In the genomic region with DNA sequence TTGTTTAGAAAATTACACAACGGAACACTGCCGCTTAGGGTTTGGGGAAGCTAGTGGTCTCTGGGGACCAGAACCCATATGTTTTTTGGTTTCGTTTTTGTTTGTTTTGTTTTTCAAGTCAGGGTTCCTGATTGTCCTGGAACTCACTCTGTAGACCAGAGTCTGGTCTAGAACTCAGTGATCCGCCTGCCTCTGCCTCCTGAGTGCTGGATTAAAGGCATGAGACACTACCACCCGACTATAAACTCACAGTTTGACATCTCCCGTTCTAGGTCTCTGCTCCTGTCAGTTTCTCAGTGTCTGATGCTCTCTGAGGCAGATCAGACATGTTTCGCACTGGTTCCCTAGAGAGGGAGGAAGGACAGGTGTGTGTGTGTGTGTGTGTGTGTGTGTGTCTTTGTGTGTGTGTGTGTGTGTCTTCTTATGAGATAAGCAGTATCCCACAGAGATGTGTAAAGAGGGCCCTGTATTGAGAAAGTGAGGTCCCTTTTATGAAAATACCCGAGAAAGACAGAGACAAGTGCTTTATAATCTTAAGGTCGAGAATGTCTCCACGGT, we compare ENCODE assay signal across 15 mouse cellular contexts. TPM values are rescaled to one million over a fixed set of nuclear protein-coding genes. Genes with fewer than 3 reads are reported as not detected.
A peak's percentile ranks its signal among the peaks of the same experiment; 100 is the strongest.
DNase-seq lines count a peak whose midpoint lies in the region; ATAC-seq and TF ChIP-seq lines count a peak whose summit lies in the region.
"Had no signal": no experiment of that assay in that cellular context is flagged by ENCODE, and none has a peak within 500 bp of the region (broad histone marks: within the 10 kb centered on the region; RNA-seq: fewer than 3 reads in every experiment).

No protein-coding gene starts in this region.

- H3K9ac ChIP-seq in kidney, embryonic 15.5 days, result no peak overlapping the region
- no peak overlapping the region for H3K9ac ChIP-seq in kidney, embryonic 14.5 days (ENCODE audit: low read depth, low read length)
- H3K9ac ChIP-seq in CH12.LX (ENCODE audit: insufficient read depth, low read depth), result peak overlapping the region; percentile 24; the same call in 1 of the 2 replicates
- H3K9ac ChIP-seq: embryonic facial prominence, embryonic 12.5 days had no signal

- no peaks in the 10 kb centered on the region for H3K9me3 ChIP-seq in kidney, embryonic 15.5 days (replicated peaks)
- H3K9me3 ChIP-seq in kidney, embryonic 14.5 days (ENCODE audit: control insufficient read depth, low read length), result no peaks in the 10 kb centered on the region
- no peaks in the 10 kb centered on the region for H3K9me3 ChIP-seq in CH12.LX (replicated peaks; ENCODE audit: low read length)
- H3K9me3 ChIP-seq: embryonic facial prominence, embryonic 12.5 days had no signal

- ATAC-seq in kidney, embryonic 15.5 days (replicated peaks; ENCODE audit: low FRiP score), result no peak
- ATAC-seq in kidney, embryonic 14.5 days (ENCODE audit: low FRiP score, low TSS enrichment), result no peak
- ATAC-seq in megakaryocyte, adult 5-6 weeks (ENCODE audit: poor library complexity, severe bottlenecking), result peak; percentile 10; the same call in 1 of the 2 replicates

- dilution Hi-C loops in CH12.LX (cut with MboI; ENCODE audit: extremely low pct_ligation_motif_present, extremely low pct_unique_long_range_greater_than_20kb, low sequenced_read_pairs), result no loop called here

- no peak for TF ChIP-seq POLR2A in CH12.LX (IDR thresholded peaks at IDR 0.05; ENCODE audit: low read depth, low read length)

- TF ChIP-seq EP300 in CH12.LX (IDR thresholded peaks at IDR 0.05; ENCODE audit: low read length), result no peak

- peak overlapping the region; percentile 53; the same call in 1 of the 2 replicates for H3K4me2 ChIP-seq in kidney, embryonic 15.5 days
- no peak overlapping the region for H3K4me2 ChIP-seq in kidney, embryonic 14.5 days (replicated peaks; ENCODE audit: low read depth, low read length)
- H3K4me2 ChIP-seq in CH12.LX (ENCODE audit: insufficient read depth, low read depth, poor library complexity, severe bottlenecking), result peak overlapping the region; percentile 81

- TF ChIP-seq CTCF in CH12.LX (conservative IDR thresholded peaks at IDR 0.05 in 1 of 2, IDR thresholded peaks at IDR 0.05 in 1 of 2; ENCODE audit: low read depth in 2 of 2, low read length in 2 of 2), result no peak

- H3K79me2 ChIP-seq in CH12.LX (replicated peaks; ENCODE audit: control insufficient read depth, extremely low read depth, insufficient read depth, poor library complexity, severe bottlenecking), result no peaks in the 10 kb centered on the region

- H3K27me3 ChIP-seq in kidney, embryonic 15.5 days, result 0 out of 2 replicates have a peak, but pooled peaks cover 3% of the 10 kb centered on the region
- H3K27me3 ChIP-seq in kidney, embryonic 14.5 days (ENCODE audit: control insufficient read depth, insufficient read depth, low read length), result no peaks in the 10 kb centered on the region
- H3K27me3 ChIP-seq in CH12.LX (replicated peaks), result peaks cover 26% of the 10 kb centered on the region

- WGBS in kidney, embryonic 15.5 days, result 72% methylated on average over 10 of the region's 10 CpGs
- 77% methylated on average over 10 of the region's 10 CpGs for WGBS in kidney, embryonic 14.5 days

- peaks cover 7% of the 10 kb centered on the region for H3K4me1 ChIP-seq in kidney, embryonic 15.5 days
- no peaks in the 10 kb centered on the region for H3K4me1 ChIP-seq in kidney, embryonic 14.5 days (ENCODE audit: control insufficient read depth, insufficient read depth, low read length)
- H3K4me1 ChIP-seq in CH12.LX (ENCODE audit: control insufficient read depth in 1 of 2, insufficient read depth in 2 of 2), result peaks cover 2 to 13% of the 10 kb centered on the region in 2 experiments; a peak in 2 of 4 replicates
- H3K4me1 ChIP-seq: embryonic facial prominence, embryonic 12.5 days had no signal

- TF ChIP-seq RAD21 in CH12.LX (IDR thresholded peaks at IDR 0.05; ENCODE audit: low read depth, low read length), result no peak

- in situ Hi-C loops in CH12.LX (cut with MboI; ENCODE audit: low pct_ligation_motif_present, low pct_unique_long_range_greater_than_20kb, low sequenced_read_pairs), result loop anchor here (5.0 kb wide), 2 partner anchors 50 to 115 kb away; no protein-coding TSS in a partner anchor

- no peak overlapping the region for H3K4me3 ChIP-seq in kidney, embryonic 15.5 days (replicated peaks)
- no peak overlapping the region for H3K4me3 ChIP-seq in kidney, embryonic 14.5 days (ENCODE audit: low read length)
- H3K4me3 ChIP-seq in CH12.LX (replicated peaks in 1 of 3; ENCODE audit: low read depth in 2 of 3, low read length in 2 of 3, poor library complexity in 1 of 3), result peak overlapping the region in 2 of 3 experiments; percentile 22 to 45

- H3K27ac ChIP-seq in kidney, embryonic 15.5 days, result no peak overlapping the region
- no peak overlapping the region for H3K27ac ChIP-seq in kidney, embryonic 14.5 days (ENCODE audit: low read depth, low read length)
- no peak overlapping the region for H3K27ac ChIP-seq in CH12.LX (ENCODE audit: insufficient read depth, low read depth)
- H3K27ac ChIP-seq: embryonic facial prominence, embryonic 12.5 days; kidney, postnatal 0 days had no signal

- H3K36me3 ChIP-seq in kidney, embryonic 15.5 days, result no peaks in the 10 kb centered on the region
- H3K36me3 ChIP-seq in kidney, embryonic 14.5 days (ENCODE audit: control insufficient read depth, insufficient read depth, low read length), result no peaks in the 10 kb centered on the region
- no peaks in the 10 kb centered on the region for H3K36me3 ChIP-seq in CH12.LX (replicated peaks in 1 of 2; ENCODE audit: control insufficient read depth in 1 of 2, insufficient read depth in 1 of 2, low read length in 1 of 2)
- H3K36me3 ChIP-seq: embryonic facial prominence, embryonic 12.5 days had no signal

- DNase-seq in CH12.LX (ENCODE audit: extremely low read depth) (peak; percentile 45), adipocyte (ENCODE audit: low spot score) (peak; percentile 24)
- DNase-seq in adrenal gland, adult (ENCODE audit: inconsistent age in 2 of 2, low spot score in 1 of 2), result no peak
- DNase-seq in right cerebral cortex, postnatal 25 days, result no peak

TF ChIP-seq in CH12.LX, 34 proteins besides CTCF, POLR2A, EP300 and RAD21:
- TF ChIP-seq CHD2 (IDR thresholded peaks at IDR 0.05; ENCODE audit: low read length) (no peak), ETS1 (conservative IDR thresholded peaks at IDR 0.05; ENCODE audit: low read depth, low read length) (peak; percentile 37; the same call in 1 of the 2 replicates)

RNA-seq across cellular contexts. Expression of gene Tuba3a, which starts 13.5 kb away (rescaled TPM):
- 0.19 and 0.24 TPM in 2 replicates for polyA plus RNA-seq in kidney, embryonic 15.5 days (2015; fragmentation: Nextera tagmentation; extraction: Ambion mirVana)
- 0.29 TPM in 1 of 2 replicates, not detected in the other for polyA plus RNA-seq in kidney, embryonic 14.5 days (2014; fragmentation: Nextera tagmentation; extraction: Ambion mirVana)
- not detected in 2 replicates for total RNA-seq in CH12.LX (2012; rRNA removed)
- total RNA-seq in CH12.LX (2014; rRNA removed), result not detected in 2 replicates
- polyA plus RNA-seq in CH12.LX (2012; ENCODE audit: insufficient read length, low read depth), result not detected in 2 replicates
- not detected in 2 replicates for total RNA-seq in megakaryocyte, adult 5-6 weeks (2015)
- not detected in 2 replicates for total RNA-seq in megakaryocyte, adult 5-6 weeks (2017)
- total RNA-seq: gastrocnemius, postnatal 4 days; heart, postnatal 25 days; left cerebral cortex, postnatal 14 days; liver, adult 2 months had no signal
- polyA plus RNA-seq: liver, adult 2 months; midbrain, embryonic 14.5 days had no signal

RNA-seq across cellular contexts. Expression of gene Cd27, which starts 35.5 kb away (rescaled TPM):
- 1.8 and 2.8 TPM in 2 replicates for polyA plus RNA-seq in kidney, embryonic 15.5 days (2015; fragmentation: Nextera tagmentation; extraction: Ambion mirVana)
- polyA plus RNA-seq in kidney, embryonic 14.5 days (2014; fragmentation: Nextera tagmentation; extraction: Ambion mirVana), result 1.5 and 2.0 TPM in 2 replicates
- not detected in 2 replicates for total RNA-seq in CH12.LX (2012; rRNA removed)
- not detected in 2 replicates for total RNA-seq in CH12.LX (2014; rRNA removed)
- polyA plus RNA-seq in CH12.LX (2012; ENCODE audit: insufficient read length, low read depth), result 0.54 TPM in 1 of 2 replicates, not detected in the other
- 3.2 and 5.9 TPM in 2 replicates for total RNA-seq in megakaryocyte, adult 5-6 weeks (2015)
- 3.5 and 3.6 TPM in 2 replicates for total RNA-seq in megakaryocyte, adult 5-6 weeks (2017)
- total RNA-seq: left cerebral cortex, postnatal 14 days had no signal

RNA-seq across cellular contexts. Expression of gene Tapbpl, which starts 40.6 kb away (rescaled TPM):
- polyA plus RNA-seq in kidney, embryonic 15.5 days (2015; fragmentation: Nextera tagmentation; extraction: Ambion mirVana), result 5.4 and 6.1 TPM in 2 replicates
- polyA plus RNA-seq in kidney, embryonic 14.5 days (2014; fragmentation: Nextera tagmentation; extraction: Ambion mirVana), result 2.0 and 4.5 TPM in 2 replicates
- 16.9 and 17.7 TPM in 2 replicates for total RNA-seq in CH12.LX (2012; rRNA removed)
- total RNA-seq in CH12.LX (2014; rRNA removed), result 13.7 and 16.7 TPM in 2 replicates
- polyA plus RNA-seq in CH12.LX (2012; ENCODE audit: insufficient read length, low read depth), result 19.4 and 20.9 TPM in 2 replicates
- total RNA-seq in megakaryocyte, adult 5-6 weeks (2015), result 6.6 and 8.8 TPM in 2 replicates
- total RNA-seq in megakaryocyte, adult 5-6 weeks (2017), result 19.2 and 21.2 TPM in 2 replicates

RNA-seq across cellular contexts. Expression of gene Ltbr, which starts 41.4 kb away (rescaled TPM):
- 58.7 and 62.6 TPM in 2 replicates for polyA plus RNA-seq in kidney, embryonic 15.5 days (2015; fragmentation: Nextera tagmentation; extraction: Ambion mirVana)
- polyA plus RNA-seq in kidney, embryonic 14.5 days (2014; fragmentation: Nextera tagmentation; extraction: Ambion mirVana), result 54.0 and 54.3 TPM in 2 replicates
- total RNA-seq in CH12.LX (2012; rRNA removed), result not detected in 2 replicates
- not detected in 2 replicates for total RNA-seq in CH12.LX (2014; rRNA removed)
- not detected in 2 replicates for polyA plus RNA-seq in CH12.LX (2012; ENCODE audit: insufficient read length, low read depth)
- total RNA-seq in megakaryocyte, adult 5-6 weeks (2015), result 30.0 and 30.6 TPM in 2 replicates
- total RNA-seq in megakaryocyte, adult 5-6 weeks (2017), result 57.1 and 59.9 TPM in 2 replicates
- polyA plus RNA-seq: activated CD4-positive, CD25-positive, alpha-beta regulatory T cell, adult 4 months had no signal

RNA-seq across cellular contexts. Expression of gene Scnn1a, which starts 48.2 kb away (rescaled TPM):
- 4.4 and 4.8 TPM in 2 replicates for polyA plus RNA-seq in kidney, embryonic 15.5 days (2015; fragmentation: Nextera tagmentation; extraction: Ambion mirVana)
- polyA plus RNA-seq in kidney, embryonic 14.5 days (2014; fragmentation: Nextera tagmentation; extraction: Ambion mirVana), result 2.5 and 3.3 TPM in 2 replicates
- not detected in 2 replicates for total RNA-seq in CH12.LX (2012; rRNA removed)
- not detected in 2 replicates for total RNA-seq in CH12.LX (2014; rRNA removed)
- polyA plus RNA-seq in CH12.LX (2012; ENCODE audit: insufficient read length, low read depth), result not detected in 2 replicates
- 9.0 and 9.5 TPM in 2 replicates for total RNA-seq in megakaryocyte, adult 5-6 weeks (2015)
- total RNA-seq in megakaryocyte, adult 5-6 weeks (2017), result 0.99 and 1.6 TPM in 2 replicates
- polyA plus RNA-seq: activated CD4-positive, CD25-positive, alpha-beta regulatory T cell, adult 4 months had no signal

Comparison
In these comparisons a context has a peak if more than half of its experiments do, and no peak if none do; other contexts are left out.
1. H3K4me3 ChIP-seq: peak in CH12.LX (2 of 3); none in kidney, embryonic 15.5 days (single experiment) and kidney, embryonic 14.5 days (single experiment).
2. DNase-seq: peak in CH12.LX (single experiment) and adipocyte (single experiment); none in adrenal gland, adult (0 of 2) and right cerebral cortex, postnatal 25 days (single experiment).